Mouse (Mus musculus): ENCODE results near the gene Zfp362.

Gene Zfp362

GRCm38 (mm10) chr4:128806043-128806826, at the start of gene Zfp362:
Zfp362 (minus strand) TSS chr4:128806045.
- DNase-seq = peak; percentile 37 to 42

GRCm38 (mm10) chr4:128855613-128856040, 49.8 kb upstream of the Zfp362 start:
- no peak for DNase-seq

DNA sequence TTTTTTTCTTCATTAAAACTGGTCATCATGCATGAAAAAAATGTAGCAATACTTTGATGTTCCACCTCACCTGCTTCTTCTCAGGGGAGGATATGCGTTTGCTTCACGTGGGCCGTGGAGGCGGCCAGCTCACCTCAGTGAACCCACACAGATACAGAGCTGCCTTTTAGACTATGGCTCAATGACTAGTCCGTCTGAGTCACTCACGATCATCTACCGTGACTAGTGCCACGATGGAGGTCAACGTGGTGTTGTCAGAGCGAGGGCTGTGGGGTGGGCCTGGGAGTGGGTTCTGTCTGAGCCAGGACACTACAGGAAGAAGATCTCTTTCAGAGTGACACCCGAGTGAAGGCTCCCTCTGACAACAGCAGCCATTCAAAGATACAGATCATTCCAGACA, 47.3 kb upstream of the Zfp362 start:
- no peak for DNase-seq

GRCm38 (mm10) chr4:128852266-128852887, 46.5 kb upstream of the Zfp362 start:
- DNase-seq = no peak

DNA sequence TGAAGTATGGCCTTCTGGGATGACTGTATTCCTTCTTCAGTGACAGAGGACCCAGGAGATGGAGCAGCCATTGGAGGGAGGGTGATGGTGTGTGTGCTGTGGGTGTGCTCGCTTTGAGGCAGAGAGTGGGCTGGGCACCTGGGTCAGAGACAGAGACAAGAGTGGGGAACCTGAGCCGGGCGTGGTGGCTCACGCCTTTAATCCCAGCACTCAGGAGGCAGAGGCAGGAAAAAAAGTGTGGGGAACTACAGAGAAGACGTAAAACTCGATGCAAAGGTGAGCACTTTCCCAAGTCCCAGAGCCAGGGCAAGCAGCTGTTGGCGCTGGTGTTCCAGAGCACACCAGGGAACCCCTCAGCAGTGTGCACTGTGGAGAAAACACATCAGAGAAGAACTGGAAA, 43.8 kb upstream of the Zfp362 start:
- no peak for DNase-seq

DNA sequence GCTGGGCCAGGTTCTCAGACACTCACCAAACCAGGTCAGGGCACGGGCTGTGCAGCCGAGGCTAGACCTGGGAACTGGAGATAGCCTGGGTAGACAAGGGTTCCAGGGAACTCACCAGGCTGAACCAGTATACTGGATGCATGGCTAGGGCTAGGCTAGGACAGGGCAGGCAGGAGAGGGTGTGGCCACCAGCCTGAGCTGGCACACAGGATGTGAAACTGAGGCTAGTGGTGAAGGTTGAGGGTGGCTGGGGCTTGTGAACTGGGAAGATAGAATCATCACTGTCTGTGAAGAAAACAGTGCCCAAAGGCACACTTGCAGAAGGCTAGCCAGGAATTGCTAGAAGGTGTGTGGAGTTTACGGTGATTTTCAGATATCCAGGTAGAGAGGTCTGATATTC, 43.1 kb upstream of the Zfp362 start:
- no peak for DNase-seq

GRCm38 (mm10) chr4:128845367-128845973, 39.6 kb upstream of the Zfp362 start:
- no peak for DNase-seq

- no peak for DNase-seq
These were observed 38.7 kb upstream of the Zfp362 start for GRCm38 (mm10) chr4:128844566-128844965.

DNA sequence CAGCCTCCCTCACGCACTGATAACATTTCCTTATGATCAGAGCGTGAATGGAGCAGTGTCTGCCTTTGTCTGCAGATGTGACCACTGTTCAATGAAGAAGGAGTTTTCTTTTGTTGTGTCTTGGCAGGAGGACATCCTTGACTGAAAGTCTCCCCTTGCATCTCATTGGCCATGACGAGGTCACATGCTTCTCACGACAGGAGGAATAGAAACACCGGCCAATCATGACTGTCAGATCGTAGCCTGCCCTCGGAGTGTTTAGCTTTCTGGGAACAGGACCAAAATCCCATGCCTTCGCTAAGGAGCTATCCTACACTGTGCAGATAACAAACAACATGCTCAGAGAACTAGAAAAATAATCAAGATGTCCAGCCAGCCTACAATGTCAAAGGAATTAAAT, 35.4 kb upstream of the Zfp362 start:
- no peak for DNase-seq

DNA sequence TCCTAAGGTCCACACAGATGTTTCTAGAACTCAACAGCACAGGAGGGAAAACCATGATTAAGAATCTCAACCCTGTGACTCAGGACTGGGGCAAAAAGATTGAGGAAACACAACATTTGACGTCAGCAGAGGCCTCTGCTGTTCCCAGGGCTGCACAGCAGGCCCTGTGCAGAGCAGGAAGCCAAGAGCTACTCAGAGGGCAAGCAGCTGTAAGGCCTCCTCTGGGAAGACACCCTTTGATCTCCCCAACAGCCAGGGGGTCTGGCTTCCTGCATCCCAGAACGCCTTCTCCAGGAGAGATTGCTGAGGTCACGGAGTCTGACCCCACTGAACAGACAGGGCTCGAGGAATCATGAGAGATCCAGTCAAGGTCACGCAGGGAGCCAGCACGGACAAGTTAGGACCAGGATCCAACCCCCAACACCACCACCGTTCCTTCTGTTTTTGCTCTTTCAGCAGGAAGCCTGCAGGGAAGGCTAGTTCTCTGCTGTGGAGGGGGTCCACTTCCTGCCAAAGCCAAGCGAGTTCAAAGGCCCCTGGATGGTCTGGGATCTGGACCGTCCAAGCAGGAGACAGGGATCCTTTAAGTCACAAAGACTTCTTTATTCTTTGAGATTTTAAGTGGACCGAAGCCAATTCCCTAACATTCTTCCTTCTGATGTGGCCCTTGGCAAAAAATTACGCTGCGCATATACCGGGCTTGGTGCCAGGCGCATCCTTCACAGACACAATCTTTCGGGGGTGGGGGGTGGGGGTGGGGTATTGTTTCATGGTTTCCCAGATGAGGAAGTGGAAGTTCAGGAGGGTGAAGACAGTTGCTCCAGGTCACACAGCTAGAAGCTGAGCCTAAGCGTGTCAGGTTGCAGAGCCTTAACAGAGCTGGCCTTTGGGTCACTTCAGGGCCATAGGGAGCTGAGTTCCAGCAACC, 34.2 kb upstream of the Zfp362 start:
- no peak for DNase-seq

GRCm38 (mm10) chr4:128838202-128838601, 32.4 kb upstream of the Zfp362 start:
- DNase-seq = no peak

GRCm38 (mm10) chr4:128824131-128824530, 18.3 kb upstream of the Zfp362 start:
- no peak for DNase-seq

DNA sequence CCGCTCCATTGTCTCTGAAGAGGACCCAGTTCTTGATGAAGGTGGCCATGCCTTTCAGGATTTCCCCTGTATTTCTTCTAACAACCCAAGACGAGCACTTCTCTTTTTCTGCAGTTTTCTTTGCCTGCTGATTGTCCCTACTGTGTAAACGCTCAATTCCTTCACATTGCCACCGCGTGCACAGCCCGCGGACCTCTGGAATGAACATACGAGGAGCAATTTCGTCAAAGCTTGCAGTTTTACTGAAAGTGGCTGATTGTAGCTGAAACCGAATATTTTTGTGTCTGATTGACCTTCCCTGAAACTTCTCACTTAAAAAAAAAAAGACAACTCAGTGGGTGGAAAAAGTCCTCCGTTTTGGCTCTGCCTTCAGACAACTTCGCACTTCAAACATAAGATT, 14.7 kb upstream of the Zfp362 start:
- no peak for DNase-seq

DNA sequence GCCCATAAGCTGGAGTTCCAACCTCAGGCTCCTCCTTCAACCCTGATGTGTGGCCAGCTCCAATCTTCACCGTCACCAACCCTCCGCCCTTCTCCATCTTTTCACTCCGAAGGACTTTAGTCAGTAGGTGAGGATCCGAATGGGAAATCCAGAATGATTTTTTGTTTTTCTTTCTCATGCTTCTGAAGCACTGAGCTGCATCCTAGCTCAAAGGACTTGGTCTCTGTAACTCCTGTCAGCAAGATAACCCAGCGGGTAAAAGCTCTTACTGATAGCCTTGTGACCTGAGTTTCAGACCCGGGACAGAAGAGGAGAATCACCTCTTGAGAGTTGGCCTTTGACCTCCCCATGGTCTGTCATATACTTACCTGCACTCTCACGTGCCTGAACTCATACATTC, 11.2 kb upstream of the Zfp362 start:
- no peak for DNase-seq

GRCm38 (mm10) chr4:128811382-128812056, 5.7 kb upstream of the Zfp362 start:
- peak in 1 of 2 experiments; percentile 51 for DNase-seq

DNA sequence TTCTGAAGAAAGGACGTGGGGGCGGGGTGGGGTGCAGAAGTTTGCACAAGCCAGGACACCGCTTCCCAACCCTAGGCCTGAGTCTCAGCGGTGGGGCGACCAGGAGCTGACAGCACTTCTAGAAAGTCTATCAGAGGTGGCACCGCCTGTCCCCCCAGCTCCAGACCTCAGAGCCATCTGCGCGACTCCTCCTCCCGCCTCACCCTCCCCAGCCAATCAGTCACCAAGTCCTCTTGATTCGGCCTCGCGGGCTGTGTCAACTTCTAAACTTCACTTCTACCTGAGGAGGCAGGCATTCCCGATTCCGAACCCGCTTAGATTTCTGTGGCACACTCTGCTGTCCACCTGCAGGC, 958 bp upstream of the Zfp362 start:
- peak; percentile 37 to 51 for DNase-seq

GRCm38 (mm10) chr4:128805150-128806042, 449 bp downstream of the Zfp362 start:
- DNase-seq = no peak

- DNase-seq = no peak
These were observed 1.3 kb downstream of the Zfp362 start for GRCm38 (mm10) chr4:128804426-128805149.

GRCm38 (mm10) chr4:128803569-128803968, 2.3 kb downstream of the Zfp362 start:
- no peak for DNase-seq

DNA sequence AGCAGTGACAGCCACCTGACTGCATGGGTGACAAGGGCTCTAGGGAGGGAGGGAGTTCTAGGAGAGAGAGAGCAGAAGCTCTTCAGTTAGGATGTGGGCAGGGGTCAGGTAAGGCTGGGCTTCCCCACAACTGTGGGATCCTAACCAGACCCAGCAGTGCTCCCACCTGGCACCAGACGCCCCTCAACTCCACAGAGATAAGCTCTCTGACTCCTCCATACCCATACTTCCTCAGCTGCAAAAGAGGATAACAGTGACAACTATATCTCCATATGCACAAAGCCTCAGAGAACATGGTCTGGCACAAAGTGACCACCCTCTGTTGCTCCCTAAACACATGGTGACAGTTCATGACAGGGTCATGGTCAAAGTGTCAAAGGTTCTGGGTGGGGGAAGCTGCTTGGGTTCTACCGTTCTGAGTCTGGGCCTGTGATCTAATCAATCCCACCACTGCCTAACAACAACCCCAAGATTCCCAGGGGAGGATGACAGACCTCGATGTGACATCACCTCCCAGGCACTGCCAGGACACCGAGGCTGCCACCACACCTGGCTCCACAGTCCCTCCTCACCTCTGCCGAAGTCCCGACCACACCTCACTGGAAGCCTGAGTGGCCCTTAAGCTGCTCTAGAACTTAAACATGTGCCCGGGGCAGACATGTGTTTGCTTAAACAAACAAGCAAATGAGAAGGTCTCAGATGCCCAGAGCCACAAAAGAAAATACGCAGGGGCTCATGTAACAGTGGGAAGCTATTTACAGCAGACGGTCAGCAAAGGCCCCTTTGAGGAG, 4.0 kb downstream of the Zfp362 start:
- DNase-seq = no peak
